Mouse (Mus musculus) hindlimb bud, embryonic 11.5 days (tissue): Measurements from ENCODE around the gene Gm5426.
"Not testable (repeated sequence)": the region's sequence is repeated elsewhere in the genome, so short reads cannot be mapped to it uniquely, and the experiment has no call there.

ENCODE experiments used
- DNase-seq: peaks from one replicate; pipeline ENCODE4 v3.0.0-alpha.2; 2012; ENCODE audit warnings: low read depth, low spot score; ENCODE audit errors: extremely low spot score

The Gm5426 gene

GRCm38 (mm10) chr10:96132161-96132560, 4.2 kb upstream of the Gm5426 start:
- peak; percentile 50 for DNase-seq

GRCm38 (mm10) chr10:96138585-96138984, 2.2 kb downstream of the Gm5426 start:
- no peak for DNase-seq

GRCm38 (mm10) chr10:96139274-96139673, 2.9 kb downstream of the Gm5426 start:
- DNase-seq = not testable (repeated sequence)

GRCm38 (mm10) chr10:96146578-96146977, 10.2 kb downstream of the Gm5426 start:
- DNase-seq = no peak

GRCm38 (mm10) chr10:96148250-96148699, 11.9 kb downstream of the Gm5426 start:
- no peak for DNase-seq

GRCm38 (mm10) chr10:96150401-96151116, 14.2 kb downstream of the Gm5426 start:
- no peak for DNase-seq

- no peak for DNase-seq
Measured at GRCm38 (mm10) chr10:96153315-96153714, 16.9 kb downstream of the Gm5426 start.

- no peak for DNase-seq
Measured at GRCm38 (mm10) chr10:96162975-96163706, 26.7 kb downstream of the Gm5426 start.

GRCm38 (mm10) chr10:96163791-96164190, 27.4 kb downstream of the Gm5426 start:
- DNase-seq = no peak

- DNase-seq = no peak
Measured at GRCm38 (mm10) chr10:96165260-96165659, 28.9 kb downstream of the Gm5426 start.

- DNase-seq = no peak
Measured at GRCm38 (mm10) chr10:96168998-96169397, 32.6 kb downstream of the Gm5426 start.

GRCm38 (mm10) chr10:96171546-96171945, 35.1 kb downstream of the Gm5426 start:
- no peak for DNase-seq

GRCm38 (mm10) chr10:96172964-96173363, 36.6 kb downstream of the Gm5426 start:
- no peak for DNase-seq

GRCm38 (mm10) chr10:96173771-96174170, 37.4 kb downstream of the Gm5426 start:
- no peak for DNase-seq

- no peak for DNase-seq
Measured at GRCm38 (mm10) chr10:96176916-96177315, 40.5 kb downstream of the Gm5426 start.

GRCm38 (mm10) chr10:96180554-96181397, 44.4 kb downstream of the Gm5426 start:
- DNase-seq = no peak

- DNase-seq = no peak
Measured at GRCm38 (mm10) chr10:96181398-96181790, 45.0 kb downstream of the Gm5426 start.

GRCm38 (mm10) chr10:96181883-96182628, 45.7 kb downstream of the Gm5426 start:
- no peak for DNase-seq

GRCm38 (mm10) chr10:96185026-96185425, 48.6 kb downstream of the Gm5426 start:
- DNase-seq = no peak

GRCm38 (mm10) chr10:96185601-96186000, 49.2 kb downstream of the Gm5426 start:
- DNase-seq = no peak
